Mouse (Mus musculus): Measurements from ENCODE around the gene Adcy2.

DNA sequence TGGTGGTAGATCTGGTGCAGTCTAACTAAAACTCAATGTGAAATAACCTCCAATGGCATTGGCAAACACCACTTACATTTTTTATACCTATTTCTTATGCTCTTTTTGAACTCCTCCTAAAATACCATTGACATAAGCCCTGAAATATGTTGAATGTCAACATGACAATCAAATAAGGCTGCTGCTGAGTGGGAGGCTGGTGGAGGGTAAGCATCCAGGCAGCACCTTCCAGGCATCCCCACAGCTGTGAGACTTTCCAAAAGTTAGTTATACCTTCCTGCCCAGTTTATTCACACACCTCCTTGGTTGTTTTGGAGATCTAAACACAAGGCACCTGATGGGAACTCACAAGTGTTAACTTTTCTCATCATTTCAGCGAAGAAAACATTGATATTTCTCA lies 318.9 kb downstream of the Adcy2 start:
- TF ChIP-seq GATA1 (IDR thresholded peaks at IDR 0.05; ENCODE audit: borderline replicate concordance, low read length): no peak
- no peak for TF ChIP-seq FLI1 (IDR thresholded peaks at IDR 0.05; ENCODE audit: low read length)

All from megakaryocyte, embryonic 14.5 days (primary cell).